Comparison of ENCODE assay signal across 17 mouse cellular contexts in the genomic region with DNA sequence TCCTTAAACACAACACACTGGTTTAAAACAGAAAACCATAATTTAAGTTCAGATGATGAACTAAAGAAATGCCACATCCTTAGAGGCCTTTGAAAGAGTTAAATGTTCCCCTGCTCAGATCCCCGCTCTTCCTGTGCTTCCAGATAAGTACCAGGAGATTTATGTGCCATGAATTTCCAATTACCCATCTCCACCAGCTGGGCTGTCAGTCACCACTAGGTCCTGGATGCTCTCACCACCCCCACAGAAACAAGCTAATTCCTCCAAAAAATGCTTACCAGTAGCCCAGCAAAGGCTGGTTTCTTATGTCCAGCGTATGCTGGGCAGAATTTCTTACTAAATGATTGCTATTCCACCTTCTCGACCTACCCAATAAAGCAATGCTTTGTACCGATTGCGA.
DNase-seq lines count a peak whose midpoint lies in the region; ATAC-seq and TF ChIP-seq lines count a peak whose summit lies in the region.
"Had no signal": no experiment of that assay in that cellular context is flagged by ENCODE, and none has a peak within 500 bp of the region (broad histone marks: within the 10 kb centered on the region; RNA-seq: fewer than 3 reads in every experiment).

No protein-coding gene starts in this region.

- WGBS in forebrain, embryonic 12.5 days: 68% methylated on average over 5 of the region's 5 CpGs
- WGBS in forebrain, embryonic 11.5 days: 72% methylated on average over 5 of the region's 5 CpGs
- WGBS in neural tube, embryonic 12.5 days: 46% methylated on average over 5 of the region's 5 CpGs
- 42% methylated on average over 5 of the region's 5 CpGs for WGBS in neural tube, embryonic 15.5 days
- WGBS in hindbrain, postnatal 0 days: 36% methylated on average over 5 of the region's 5 CpGs
- 31% methylated on average over 5 of the region's 5 CpGs for WGBS in neural tube, embryonic 14.5 days
- 56% methylated on average over 5 of the region's 5 CpGs for WGBS in liver, embryonic 12.5 days (ENCODE audit: insufficient replicate concordance)

- peak; percentile 60 for ATAC-seq in forebrain, embryonic 12.5 days (ENCODE audit: low FRiP score)
- no peak; the same call in 1 of the 2 replicates for ATAC-seq in forebrain, embryonic 11.5 days (replicated peaks; ENCODE audit: low FRiP score)
- peak; percentile 65; the same call in 1 of the 2 replicates for ATAC-seq in neural tube, embryonic 12.5 days (ENCODE audit: low FRiP score, low read depth)
- no peak for ATAC-seq in neural tube, embryonic 15.5 days (ENCODE audit: low FRiP score)
- no peak for ATAC-seq in hindbrain, postnatal 0 days
- peak; percentile 86 for ATAC-seq in neural tube, embryonic 14.5 days (ENCODE audit: low read depth)
- no peak for ATAC-seq in liver, embryonic 12.5 days
- ATAC-seq: intestine, postnatal 0 days had no signal

- no peaks in the 10 kb centered on the region for H3K27me3 ChIP-seq in forebrain, embryonic 12.5 days
- no peaks in the 10 kb centered on the region for H3K27me3 ChIP-seq in forebrain, embryonic 11.5 days (ENCODE audit: control insufficient read depth, insufficient read depth, low read length)
- no peaks in the 10 kb centered on the region for H3K27me3 ChIP-seq in neural tube, embryonic 12.5 days (replicated peaks)
- H3K27me3 ChIP-seq in neural tube, embryonic 15.5 days (replicated peaks): no peaks in the 10 kb centered on the region
- no peaks in the 10 kb centered on the region for H3K27me3 ChIP-seq in hindbrain, postnatal 0 days (ENCODE audit: insufficient read depth, low read length)
- H3K27me3 ChIP-seq in neural tube, embryonic 14.5 days (ENCODE audit: control insufficient read depth, insufficient read depth, low read length): no peaks in the 10 kb centered on the region
- no peaks in the 10 kb centered on the region for H3K27me3 ChIP-seq in liver, embryonic 12.5 days (replicated peaks)
- H3K27me3 ChIP-seq: embryonic facial prominence, embryonic 12.5 days; heart, embryonic 13.5 days; limb, embryonic 13.5 days; liver, embryonic 15.5 days had no signal

- no peaks in the 10 kb centered on the region for H3K9me3 ChIP-seq in forebrain, embryonic 12.5 days
- H3K9me3 ChIP-seq in forebrain, embryonic 11.5 days (ENCODE audit: control insufficient read depth, low read length): no peaks in the 10 kb centered on the region
- no peaks in the 10 kb centered on the region for H3K9me3 ChIP-seq in neural tube, embryonic 12.5 days
- no peaks in the 10 kb centered on the region for H3K9me3 ChIP-seq in neural tube, embryonic 15.5 days (replicated peaks)
- no peaks in the 10 kb centered on the region for H3K9me3 ChIP-seq in hindbrain, postnatal 0 days (ENCODE audit: low read length)
- no peaks in the 10 kb centered on the region for H3K9me3 ChIP-seq in neural tube, embryonic 14.5 days (ENCODE audit: control insufficient read depth, low read length)
- H3K9me3 ChIP-seq in liver, embryonic 12.5 days (replicated peaks): no peaks in the 10 kb centered on the region
- H3K9me3 ChIP-seq: embryonic facial prominence, embryonic 12.5 days; heart, embryonic 13.5 days; limb, embryonic 13.5 days; liver, embryonic 15.5 days had no signal

- peaks cover 8% of the 10 kb centered on the region; the same call in 1 of the 2 replicates for H3K4me1 ChIP-seq in forebrain, embryonic 12.5 days
- 0 out of 2 replicates have a peak, but pooled peaks cover 2% of the 10 kb centered on the region for H3K4me1 ChIP-seq in forebrain, embryonic 11.5 days (replicated peaks; ENCODE audit: control insufficient read depth, insufficient read depth, low read length)
- peaks cover 9% of the 10 kb centered on the region for H3K4me1 ChIP-seq in neural tube, embryonic 12.5 days
- peaks cover 6% of the 10 kb centered on the region for H3K4me1 ChIP-seq in neural tube, embryonic 15.5 days
- H3K4me1 ChIP-seq in hindbrain, postnatal 0 days (ENCODE audit: insufficient read depth, low read length): peaks cover 4% of the 10 kb centered on the region; the same call in 1 of the 2 replicates
- peaks cover 9% of the 10 kb centered on the region for H3K4me1 ChIP-seq in neural tube, embryonic 14.5 days (ENCODE audit: control insufficient read depth, insufficient read depth, low read length)
- no peaks in the 10 kb centered on the region for H3K4me1 ChIP-seq in liver, embryonic 12.5 days
- H3K4me1 ChIP-seq: embryonic facial prominence, embryonic 12.5 days; heart, embryonic 13.5 days; liver, embryonic 15.5 days had no signal

- no peak for TF ChIP-seq CTCF in hindbrain, postnatal 0 days (IDR thresholded peaks at IDR 0.05; ENCODE audit: low read depth)

- no peak overlapping the region for H3K4me3 ChIP-seq in forebrain, embryonic 12.5 days (replicated peaks)
- no peak overlapping the region for H3K4me3 ChIP-seq in forebrain, embryonic 11.5 days (ENCODE audit: low read depth, low read length)
- H3K4me3 ChIP-seq in neural tube, embryonic 12.5 days: no peak overlapping the region
- H3K4me3 ChIP-seq in neural tube, embryonic 15.5 days (replicated peaks): no peak overlapping the region
- H3K4me3 ChIP-seq in hindbrain, postnatal 0 days (ENCODE audit: low read length): no peak overlapping the region
- no peak overlapping the region for H3K4me3 ChIP-seq in neural tube, embryonic 14.5 days (ENCODE audit: low read depth, low read length)
- H3K4me3 ChIP-seq in liver, embryonic 12.5 days: no peak overlapping the region
- H3K4me3 ChIP-seq: embryonic facial prominence, embryonic 12.5 days; heart, embryonic 13.5 days; limb, embryonic 13.5 days; liver, embryonic 15.5 days had no signal

- DNase-seq in forebrain, embryonic 11.5 days (ENCODE audit: low spot score): no peak
- DNase-seq in hindbrain, postnatal 0 days (ENCODE audit: low spot score): peak; percentile 48
- no peak for DNase-seq in adrenal gland, postnatal 36 days
- DNase-seq: cerebellum, postnatal 25 days; heart, postnatal 36 days; lung, postnatal 14 days; thymus, postnatal 4 days had no signal

- no peaks in the 10 kb centered on the region for H3K36me3 ChIP-seq in forebrain, embryonic 12.5 days (replicated peaks)
- no peaks in the 10 kb centered on the region for H3K36me3 ChIP-seq in forebrain, embryonic 11.5 days (ENCODE audit: control insufficient read depth, insufficient read depth, low read length)
- H3K36me3 ChIP-seq in neural tube, embryonic 12.5 days: no peaks in the 10 kb centered on the region
- H3K36me3 ChIP-seq in neural tube, embryonic 15.5 days: no peaks in the 10 kb centered on the region
- H3K36me3 ChIP-seq in hindbrain, postnatal 0 days (ENCODE audit: insufficient read depth, low read length): no peaks in the 10 kb centered on the region
- H3K36me3 ChIP-seq in neural tube, embryonic 14.5 days (ENCODE audit: control insufficient read depth, insufficient read depth, low read length): no peaks in the 10 kb centered on the region
- H3K36me3 ChIP-seq in liver, embryonic 12.5 days: no peaks in the 10 kb centered on the region
- H3K36me3 ChIP-seq: embryonic facial prominence, embryonic 12.5 days; heart, embryonic 13.5 days; limb, embryonic 13.5 days; liver, embryonic 15.5 days had no signal

- no peak overlapping the region for H3K27ac ChIP-seq in forebrain, embryonic 12.5 days
- no peak overlapping the region for H3K27ac ChIP-seq in forebrain, embryonic 11.5 days (ENCODE audit: low read depth, low read length)
- no peak overlapping the region for H3K27ac ChIP-seq in neural tube, embryonic 12.5 days
- no peak overlapping the region; the same call in 1 of the 2 replicates for H3K27ac ChIP-seq in neural tube, embryonic 15.5 days (replicated peaks)
- H3K27ac ChIP-seq in hindbrain, postnatal 0 days: no peak overlapping the region
- H3K27ac ChIP-seq in neural tube, embryonic 14.5 days (ENCODE audit: low read depth, low read length): no peak overlapping the region
- H3K27ac ChIP-seq in liver, embryonic 12.5 days: no peak overlapping the region
- H3K27ac ChIP-seq: embryonic facial prominence, embryonic 12.5 days; heart, embryonic 13.5 days; limb, embryonic 13.5 days; liver, embryonic 15.5 days had no signal

- no peak overlapping the region for H3K9ac ChIP-seq in forebrain, embryonic 12.5 days
- no peak overlapping the region for H3K9ac ChIP-seq in forebrain, embryonic 11.5 days (ENCODE audit: low read length)
- H3K9ac ChIP-seq in neural tube, embryonic 12.5 days: no peak overlapping the region
- no peak overlapping the region for H3K9ac ChIP-seq in neural tube, embryonic 15.5 days (replicated peaks)
- no peak overlapping the region for H3K9ac ChIP-seq in hindbrain, postnatal 0 days (replicated peaks; ENCODE audit: low read length)
- H3K9ac ChIP-seq in neural tube, embryonic 14.5 days (replicated peaks; ENCODE audit: low read depth, low read length): no peak overlapping the region
- no peak overlapping the region for H3K9ac ChIP-seq in liver, embryonic 12.5 days
- H3K9ac ChIP-seq: embryonic facial prominence, embryonic 12.5 days; heart, embryonic 13.5 days; limb, embryonic 13.5 days; liver, embryonic 15.5 days had no signal

- no peak overlapping the region for H3K4me2 ChIP-seq in forebrain, embryonic 12.5 days
- no peak overlapping the region for H3K4me2 ChIP-seq in forebrain, embryonic 11.5 days (ENCODE audit: low read depth, low read length, severe bottlenecking)
- no peak overlapping the region for H3K4me2 ChIP-seq in neural tube, embryonic 12.5 days (replicated peaks)
- no peak overlapping the region for H3K4me2 ChIP-seq in neural tube, embryonic 15.5 days
- no peak overlapping the region for H3K4me2 ChIP-seq in hindbrain, postnatal 0 days (ENCODE audit: low read depth, low read length)
- H3K4me2 ChIP-seq in neural tube, embryonic 14.5 days (ENCODE audit: low read depth, low read length): no peak overlapping the region
- no peak overlapping the region for H3K4me2 ChIP-seq in liver, embryonic 12.5 days
- H3K4me2 ChIP-seq: embryonic facial prominence, embryonic 12.5 days; heart, embryonic 13.5 days; limb, embryonic 13.5 days; liver, embryonic 15.5 days had no signal

Comparison
In these comparisons a context has a peak if more than half of its experiments do, and no peak if none do; other contexts are left out.
1. ATAC-seq: peak in forebrain, embryonic 12.5 days (single experiment), neural tube, embryonic 12.5 days (single experiment) and neural tube, embryonic 14.5 days (single experiment); none in forebrain, embryonic 11.5 days (single experiment), neural tube, embryonic 15.5 days (single experiment), hindbrain, postnatal 0 days (single experiment) and liver, embryonic 12.5 days (single experiment).